Mouse (Mus musculus) ES-E14 (cell line): Measurements from ENCODE around the gene Tbc1d15.

Source experiments
- CHD2 ChIP-seq: IDR thresholded peaks from 2 replicates; pipeline ENCODE4 v1.6.1; 2014; ENCODE audit warnings: mild to moderate bottlenecking, low read depth, low read length, inconsistent platforms
- HCFC1 ChIP-seq: IDR thresholded peaks from 2 replicates; pipeline ENCODE4 v1.6.1; 2012; ENCODE audit warnings: low read length, inconsistent platforms, borderline replicate concordance; ENCODE audit not compliant: insufficient read depth
- MAFK ChIP-seq: IDR thresholded peaks from 2 replicates; pipeline ENCODE4 v1.6.1; 2014; ENCODE audit warnings: mild to moderate bottlenecking, low read depth, low read length, inconsistent platforms; ENCODE audit not compliant: insufficient read depth
- ZC3H11A ChIP-seq: IDR thresholded peaks from 2 replicates; pipeline ENCODE4 v1.6.1; 2012; ENCODE audit warnings: low read depth, mild to moderate bottlenecking, inconsistent platforms, low read length, borderline replicate concordance

DNA sequence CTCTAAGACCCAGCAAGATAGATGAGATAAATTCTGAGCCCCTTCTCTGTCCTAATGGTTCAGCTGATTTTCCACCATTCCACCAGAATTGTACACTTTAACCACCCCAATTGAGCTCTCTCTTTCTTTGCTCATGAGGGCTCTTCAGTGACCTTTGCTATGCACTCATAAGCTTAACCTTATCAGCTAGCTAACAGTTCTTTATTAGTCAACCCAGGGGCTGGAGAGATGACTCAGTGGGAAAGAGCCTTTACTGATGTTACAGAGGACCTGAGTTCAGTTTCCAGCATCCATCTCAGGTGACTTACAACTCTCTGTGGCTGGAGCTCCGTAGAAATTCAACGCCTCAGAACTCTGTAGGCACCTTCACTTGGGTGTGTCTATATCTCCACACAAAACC, 11.0 kb upstream of the Tbc1d15 start:
- TF ChIP-seq MAFK (no peak), ZC3H11A (no peak), CHD2 (no peak), HCFC1 (no peak)
